ENCODE assay signal across 22 mouse cellular contexts in genomic region chr2:55442006-55442405, GRCm38 (mm10). TPM values are rescaled to one million over a fixed set of nuclear protein-coding genes. Genes with fewer than 3 reads are reported as not detected.
DNase-seq lines count a peak whose midpoint lies in the region; ATAC-seq and TF ChIP-seq lines count a peak whose summit lies in the region.
"Had no signal": no experiment of that assay in that cellular context is flagged by ENCODE, and none has a peak within 500 bp of the region (broad histone marks: within the 10 kb centered on the region; RNA-seq: fewer than 3 reads in every experiment).

No protein-coding gene starts in this region.

- peak; percentile 31; the same call in 1 of the 2 replicates for TF ChIP-seq CTCF in forebrain, postnatal 0 days (IDR thresholded peaks at IDR 0.05; ENCODE audit: low read depth)
- peak; percentile 51 for TF ChIP-seq CTCF in left cerebral cortex, adult 2 months (IDR thresholded peaks at IDR 0.05)
- 0 out of 4 replicates have a peak, but pooled peaks of 1 of the 2 experiments have one; percentile 15 for TF ChIP-seq CTCF in CH12.LX (conservative IDR thresholded peaks at IDR 0.05 in 1 of 2, IDR thresholded peaks at IDR 0.05 in 1 of 2; ENCODE audit: low read depth in 2 of 2, low read length in 2 of 2)

- intact Hi-C loops in left cerebral cortex, adult 2 months (cut with DNase I), result no loop called here

- TF ChIP-seq RAD21 in CH12.LX (IDR thresholded peaks at IDR 0.05; ENCODE audit: low read depth, low read length), result no peak

- no peaks in the 10 kb centered on the region for H3K27me3 ChIP-seq in forebrain, postnatal 0 days (ENCODE audit: insufficient read depth, low read length)
- H3K27me3 ChIP-seq in forebrain, embryonic 12.5 days, result peaks cover 15% of the 10 kb centered on the region
- no peaks in the 10 kb centered on the region for H3K27me3 ChIP-seq in CH12.LX (replicated peaks)

- dilution Hi-C loops in CH12.LX (cut with MboI; ENCODE audit: extremely low pct_ligation_motif_present, extremely low pct_unique_long_range_greater_than_20kb, low sequenced_read_pairs), result no loop called here

- H3K79me2 ChIP-seq in CH12.LX (replicated peaks; ENCODE audit: control insufficient read depth, extremely low read depth, insufficient read depth, poor library complexity, severe bottlenecking), result no peaks in the 10 kb centered on the region

- H3K27ac ChIP-seq in forebrain, postnatal 0 days (ENCODE audit: low read depth, low read length), result no peak overlapping the region
- H3K27ac ChIP-seq in forebrain, embryonic 12.5 days, result no peak overlapping the region
- no peak overlapping the region for H3K27ac ChIP-seq in left cerebral cortex, adult 2 months
- no peak overlapping the region for H3K27ac ChIP-seq in CH12.LX (ENCODE audit: insufficient read depth, low read depth)
- H3K27ac ChIP-seq: forebrain, embryonic 13.5 days; midbrain, embryonic 12.5 days had no signal

- H3K9ac ChIP-seq in forebrain, postnatal 0 days, result no peak overlapping the region
- H3K9ac ChIP-seq in forebrain, embryonic 12.5 days, result no peak overlapping the region
- H3K9ac ChIP-seq in CH12.LX (ENCODE audit: insufficient read depth, low read depth), result no peak overlapping the region
- H3K9ac ChIP-seq: forebrain, embryonic 13.5 days; midbrain, embryonic 12.5 days had no signal

- no peaks in the 10 kb centered on the region for H3K36me3 ChIP-seq in forebrain, postnatal 0 days (ENCODE audit: insufficient read depth)
- no peaks in the 10 kb centered on the region for H3K36me3 ChIP-seq in forebrain, embryonic 12.5 days (replicated peaks)
- H3K36me3 ChIP-seq in CH12.LX (replicated peaks in 1 of 2; ENCODE audit: control insufficient read depth in 1 of 2, insufficient read depth in 1 of 2, low read length in 1 of 2), result no peaks in the 10 kb centered on the region
- H3K36me3 ChIP-seq: midbrain, embryonic 12.5 days had no signal

- no peak overlapping the region for H3K4me2 ChIP-seq in forebrain, postnatal 0 days (ENCODE audit: low read depth)
- no peak overlapping the region for H3K4me2 ChIP-seq in forebrain, embryonic 12.5 days
- H3K4me2 ChIP-seq in CH12.LX (ENCODE audit: insufficient read depth, low read depth, poor library complexity, severe bottlenecking), result no peak overlapping the region
- H3K4me2 ChIP-seq: forebrain, embryonic 13.5 days; midbrain, embryonic 12.5 days had no signal

- TF ChIP-seq POLR2A in CH12.LX (IDR thresholded peaks at IDR 0.05; ENCODE audit: low read depth, low read length), result no peak

- H3K9me3 ChIP-seq in forebrain, postnatal 0 days (ENCODE audit: low read length), result no peaks in the 10 kb centered on the region
- no peaks in the 10 kb centered on the region for H3K9me3 ChIP-seq in forebrain, embryonic 12.5 days
- peaks cover 11% of the 10 kb centered on the region for H3K9me3 ChIP-seq in CH12.LX (replicated peaks; ENCODE audit: low read length)
- H3K9me3 ChIP-seq: forebrain, embryonic 13.5 days; midbrain, embryonic 12.5 days had no signal

- ATAC-seq in forebrain, postnatal 0 days, result no peak
- ATAC-seq in forebrain, embryonic 12.5 days (ENCODE audit: low FRiP score), result no peak
- ATAC-seq: CD4-positive, CD25-positive, alpha-beta regulatory T cell, adult 4 months; forebrain, embryonic 13.5 days had no signal

- WGBS in forebrain, postnatal 0 days, result 80% methylated on average over 2 of the region's 2 CpGs
- 82% methylated on average over 2 of the region's 2 CpGs for WGBS in forebrain, embryonic 12.5 days

- TF ChIP-seq EP300 in CH12.LX (IDR thresholded peaks at IDR 0.05; ENCODE audit: low read length), result no peak

- H3K4me1 ChIP-seq in forebrain, postnatal 0 days (ENCODE audit: insufficient read depth), result 0 out of 2 replicates have a peak, but pooled peaks cover 3% of the 10 kb centered on the region
- peaks cover 9% of the 10 kb centered on the region for H3K4me1 ChIP-seq in forebrain, embryonic 12.5 days
- no peaks in the 10 kb centered on the region for H3K4me1 ChIP-seq in CH12.LX (ENCODE audit: control insufficient read depth in 1 of 2, insufficient read depth in 2 of 2)

- in situ Hi-C loops in CH12.LX (cut with MboI; ENCODE audit: low pct_ligation_motif_present, low pct_unique_long_range_greater_than_20kb, low sequenced_read_pairs), result no loop called here

- no peak overlapping the region for H3K4me3 ChIP-seq in forebrain, postnatal 0 days (ENCODE audit: low read depth, low read length)
- no peak overlapping the region for H3K4me3 ChIP-seq in forebrain, embryonic 12.5 days (replicated peaks)
- H3K4me3 ChIP-seq in left cerebral cortex, adult 2 months, result no peak overlapping the region
- no peak overlapping the region for H3K4me3 ChIP-seq in CH12.LX (replicated peaks in 1 of 3; ENCODE audit: low read depth in 2 of 3, low read length in 2 of 3, poor library complexity in 1 of 3)
- H3K4me3 ChIP-seq: forebrain, embryonic 13.5 days; midbrain, embryonic 12.5 days; myocyte had no signal

- DNase-seq in forebrain, postnatal 0 days, result no peak
- no peak for DNase-seq in left cerebral cortex, adult 2 months (ENCODE audit: extremely low spot score in 1 of 2, low spot score in 2 of 2)
- DNase-seq in left cerebral cortex, adult 18-20 months (ENCODE audit: low spot score in 2 of 2), result no peak
- DNase-seq in CH12.LX (ENCODE audit: extremely low read depth) (peak; percentile 6), NIH3T3 (ENCODE audit: low read depth) (peak; percentile 6)
- no peak for DNase-seq in right cerebral cortex, postnatal 36 days (ENCODE audit: low spot score in 2 of 2)
- no peak for DNase-seq in lung, adult 18-20 months
- DNase-seq: cerebellum, adult 11 months; gastrocnemius, postnatal 25 days; heart, postnatal 4 days; kidney, adult 9 months; layer of hippocampus, postnatal 36 days; left cerebral cortex, postnatal 4 days; lung, adult 2 months; right cerebral cortex, adult 18-20 months; thymus, postnatal 14 days had no signal

TF ChIP-seq in CH12.LX, 34 proteins besides CTCF, POLR2A, EP300 and RAD21:
- TF ChIP-seq USF1 (IDR thresholded peaks at IDR 0.05; ENCODE audit: low read depth, low read length) (no peak), CHD1 (IDR thresholded peaks at IDR 0.05; ENCODE audit: low read depth, low read length) (no peak), USF2 (conservative IDR thresholded peaks at IDR 0.05; ENCODE audit: low read depth, low read length) (no peak), E2F4 (IDR thresholded peaks at IDR 0.05; ENCODE audit: insufficient replicate concordance, low read depth, low read length) (no peak), POLR2AphosphoS2 (IDR thresholded peaks at IDR 0.05; ENCODE audit: low read depth, low read length) (no peak), JUN (IDR thresholded peaks at IDR 0.05; ENCODE audit: insufficient read depth, low read depth, low read length) (no peak), ZNF384 (IDR thresholded peaks at IDR 0.05; ENCODE audit: low read depth, low read length) (no peak), MAX (IDR thresholded peaks at IDR 0.05; ENCODE audit: low read length) (no peak), NRF1 (IDR thresholded peaks at IDR 0.05; ENCODE audit: low read depth, low read length) (no peak), GABPA (IDR thresholded peaks at IDR 0.05; ENCODE audit: insufficient replicate concordance, low read depth, low read length) (no peak), RCOR1 (conservative IDR thresholded peaks at IDR 0.05; ENCODE audit: low read depth, low read length) (no peak), NELFE (IDR thresholded peaks at IDR 0.05; ENCODE audit: low read depth, low read length) (no peak), MYC (IDR thresholded peaks at IDR 0.05; ENCODE audit: low read depth, low read length) (no peak)

RNA-seq across cellular contexts. Expression of gene Kcnj3, which starts 6.2 kb away (rescaled TPM):
- 20.5 and 22.1 TPM in 2 replicates for total RNA-seq in forebrain, postnatal 0 days (2014; rRNA removed)
- polyA plus RNA-seq in forebrain, postnatal 0 days (2015; fragmentation: Nextera tagmentation; extraction: Ambion mirVana), result 3.8 and 5.9 TPM in 2 replicates
- polyA plus RNA-seq in forebrain, embryonic 12.5 days (2016; fragmentation: Nextera tagmentation; extraction: Ambion mirVana), result 0.91 and 1.1 TPM in 2 replicates
- 100 to 1,000 TPM; 112 to 117 TPM for total RNA-seq in left cerebral cortex, adult 2 months (2021)
- 100 to 1,000 TPM in 1 of 2 experiments, 10 to 100 TPM in 1; 92.6 to 112 TPM for total RNA-seq in left cerebral cortex, adult 18-20 months (2021)
- not detected in 2 replicates for total RNA-seq in CH12.LX (2012; rRNA removed)
- not detected in 2 replicates for total RNA-seq in CH12.LX (2014; rRNA removed)
- not detected in 2 replicates for polyA plus RNA-seq in CH12.LX (2012; ENCODE audit: insufficient read length, low read depth)
- total RNA-seq: liver, adult 2 months had no signal
- polyA plus RNA-seq: CD4-positive, CD25-positive, alpha-beta regulatory T cell, adult 4 months; liver, adult 2 months; myocyte had no signal

Comparison
In these comparisons a context has a peak if more than half of its experiments do, and no peak if none do; other contexts are left out.
1. DNase-seq: peak in CH12.LX (single experiment) and NIH3T3 (single experiment); none in forebrain, postnatal 0 days (single experiment), left cerebral cortex, adult 2 months (0 of 2), left cerebral cortex, adult 18-20 months (0 of 2), right cerebral cortex, postnatal 36 days (0 of 2) and lung, adult 18-20 months (0 of 2).
2. RNA of gene Kcnj3, which starts 6.2 kb away (total RNA-seq): 112 to 117 TPM in left cerebral cortex, adult 2 months, 92.6 to 112 TPM in left cerebral cortex, adult 18-20 months and 20.5 to 22.1 TPM in forebrain, postnatal 0 days; not detected in CH12.LX; every median in the first group is over 10 times any median in the second.